Mouse (Mus musculus): ENCODE data around the gene Fbxw25.
A peak's percentile ranks its signal among the peaks of the same experiment; 100 is the strongest.
"Not testable (repeated sequence)": the region's sequence is repeated elsewhere in the genome, so short reads cannot be mapped to it uniquely, and the experiment has no call there.

Gene Fbxw25

DNA sequence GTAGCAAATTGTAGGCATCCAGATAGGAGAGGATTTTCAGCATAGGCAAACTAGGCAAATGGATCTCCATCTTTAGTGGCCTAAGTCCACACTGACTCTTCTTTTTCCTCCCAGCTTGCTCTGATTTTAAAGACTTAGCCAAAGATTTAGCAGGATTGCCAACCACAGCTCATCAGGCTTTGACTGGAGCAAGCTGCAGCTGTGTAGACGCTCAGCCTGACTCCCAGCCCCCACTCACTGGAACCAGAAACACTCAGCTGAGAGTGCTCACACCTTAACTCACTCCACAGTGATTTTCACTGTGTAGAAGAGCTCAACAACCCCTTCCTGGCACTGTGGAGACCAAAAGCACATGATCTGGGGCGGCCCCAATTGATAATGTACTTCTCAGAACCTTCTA, at the start of gene Fbxw25:
Fbxw25 (minus strand) TSS at position 101 of the 400 bp plus-strand sequence.
- DNase-seq (ENCODE audit: low read depth, low spot score): not testable (repeated sequence)

DNA sequence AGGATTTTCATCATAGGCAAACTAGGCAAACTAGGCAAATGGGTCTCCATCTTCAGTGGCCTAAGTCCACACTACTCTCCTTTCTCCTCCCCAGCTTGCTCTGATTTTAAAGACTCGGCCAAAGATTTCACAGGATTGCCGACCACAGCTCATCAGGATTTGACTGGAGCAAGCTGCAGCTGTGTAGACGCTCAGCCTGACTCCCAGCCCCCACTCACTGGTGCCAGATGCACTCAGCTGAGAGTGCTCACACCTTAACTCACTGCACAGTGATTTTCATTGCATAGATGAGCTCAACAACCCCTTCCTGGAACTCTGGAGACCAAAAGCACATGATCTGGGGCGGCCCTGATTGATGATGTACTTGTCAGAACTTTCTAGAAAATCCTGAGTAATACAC, 38.1 kb upstream of the Fbxw25 start, which contains the start of gene Fbxw18:
Fbxw18 (minus strand) TSS at position 101 of the 400 bp plus-strand sequence.
- DNase-seq (ENCODE audit: low read depth, low spot score): not testable (repeated sequence)

DNA sequence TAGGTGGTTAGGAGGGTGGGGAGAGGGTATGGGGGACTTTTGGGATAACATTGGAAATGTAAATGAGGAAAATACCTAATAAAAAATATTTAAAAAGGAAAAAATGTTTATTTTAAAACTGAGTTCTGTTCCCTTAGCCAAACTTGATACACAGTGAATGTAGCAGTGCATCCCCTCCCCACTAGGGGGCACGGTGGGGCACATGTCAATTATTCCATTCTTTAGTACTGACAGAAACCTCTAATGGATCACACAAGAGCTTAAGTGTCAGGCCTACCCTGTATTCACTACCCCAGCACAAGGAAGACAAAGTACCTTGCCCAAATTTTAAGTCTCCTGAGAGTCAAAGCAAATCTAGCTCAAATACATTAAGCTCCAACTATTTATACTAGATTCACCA, 20.8 kb upstream of the Fbxw25 start:
- DNase-seq (ENCODE audit: low read depth, low spot score): no peak

DNA sequence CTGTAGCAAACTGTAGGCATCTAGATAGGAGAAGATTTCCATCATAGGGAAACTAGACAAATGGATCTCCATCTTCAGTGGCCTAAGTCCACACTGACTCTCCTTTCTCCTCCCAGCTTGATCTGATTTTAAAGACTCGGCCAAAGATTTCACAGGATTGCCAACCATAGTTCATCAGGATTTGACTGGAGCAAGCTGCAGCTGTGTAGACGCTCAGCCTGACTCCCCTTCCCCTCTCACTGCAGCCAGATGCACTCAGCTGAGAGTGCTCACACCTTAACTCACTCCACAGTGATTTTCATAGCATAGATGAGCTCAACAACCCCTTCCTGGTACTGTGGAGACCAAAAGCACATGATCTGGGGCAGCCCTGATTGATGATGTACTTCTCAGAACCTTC, 38.5 kb downstream of the Fbxw25 start, which contains the start of gene Fbxw24:
Fbxw24 (minus strand) TSS at position 101 of the 400 bp plus-strand sequence.
- not testable (repeated sequence) for DNase-seq (ENCODE audit: low read depth, low spot score)

DNA sequence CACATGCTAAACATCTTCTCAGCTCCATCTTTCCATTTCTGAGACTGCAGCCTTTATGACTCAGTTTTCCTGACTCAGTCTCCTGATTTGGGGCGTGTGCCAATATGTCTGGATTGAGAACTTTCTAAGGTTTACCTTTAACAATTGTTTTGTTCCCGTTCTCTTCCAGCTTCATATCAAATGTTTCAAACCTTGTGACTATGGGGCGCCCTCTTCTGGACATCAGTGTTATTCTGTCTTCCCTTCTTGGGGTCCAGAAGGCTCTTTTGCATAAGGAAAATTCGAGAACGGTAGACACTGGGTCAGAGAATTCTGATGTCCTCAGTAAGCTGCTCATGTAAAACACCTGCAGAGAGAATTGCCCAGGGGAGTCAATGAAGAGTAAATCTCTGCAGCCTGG, 57.6 kb downstream of the Fbxw25 start:
- DNase-seq (ENCODE audit: low read depth, low spot score): peak; percentile 7

DNA sequence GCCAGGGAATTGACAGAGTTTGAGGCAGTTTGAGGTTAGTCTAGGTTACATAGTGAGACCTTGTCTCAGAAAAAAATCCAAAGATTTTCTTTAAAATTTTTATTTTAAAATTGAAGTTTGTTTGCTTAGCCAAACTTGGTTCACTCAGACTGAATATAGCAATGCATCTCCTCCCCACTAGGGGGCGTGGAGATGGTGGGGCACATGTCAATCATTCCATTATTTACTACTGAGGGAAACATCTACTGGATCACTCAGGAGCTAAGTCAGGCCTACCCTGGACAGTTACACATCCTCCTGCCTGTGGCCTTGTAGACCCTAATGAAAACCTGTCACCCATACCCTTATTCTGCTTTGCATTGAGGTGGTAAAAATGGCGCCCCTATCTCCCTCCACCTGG, 62.3 kb downstream of the Fbxw25 start:
- DNase-seq (ENCODE audit: low read depth, low spot score): not testable (repeated sequence)

DNA sequence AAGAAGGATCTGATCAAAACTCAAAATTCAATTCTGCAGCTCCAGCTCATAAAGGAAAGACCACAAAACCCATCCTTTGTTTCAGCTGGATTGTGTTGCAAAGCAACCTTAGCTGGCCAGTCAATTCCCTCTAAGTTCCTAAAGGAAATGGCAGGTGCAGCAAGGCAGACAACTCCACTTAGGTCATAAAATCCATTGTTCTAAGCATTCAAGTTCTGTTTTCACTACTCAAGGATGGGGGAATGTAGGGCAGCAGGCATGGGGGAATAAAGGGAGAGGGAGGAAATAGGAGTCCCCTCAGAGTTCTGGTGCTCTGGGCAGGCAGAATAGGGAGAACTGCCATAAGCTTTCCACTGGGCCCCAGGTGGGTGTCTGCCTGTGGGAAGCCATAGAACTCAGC, 67.2 kb downstream of the Fbxw25 start:
- DNase-seq (ENCODE audit: low read depth, low spot score): no peak
